Comparison of ENCODE assay signal across 8 mouse cellular contexts in genomic region chr4:134468578-134469266, GRCm38 (mm10). TPM values are rescaled to one million over a fixed set of nuclear protein-coding genes. Genes with fewer than 3 reads are reported as not detected.
DNase-seq lines count a peak whose midpoint lies in the region; ATAC-seq lines count a peak whose summit lies in the region.

No protein-coding gene starts in this region.

- ATAC-seq in hindbrain, embryonic 14.5 days (ENCODE audit: low FRiP score) = peak; percentile 82

- peak overlapping the region; percentile 67 for H3K4me2 ChIP-seq in hindbrain, embryonic 14.5 days (replicated peaks)

- peak overlapping the region; percentile 72 for H3K4me3 ChIP-seq in hindbrain, embryonic 14.5 days (replicated peaks; ENCODE audit: low read length)

- peak; percentile 93 for DNase-seq in NIH3T3 (ENCODE audit: low read depth)
- DNase-seq in cerebellum, postnatal 10 days = peak; percentile 100
- peak; percentile 87 to 90 for DNase-seq in frontal cortex, postnatal 14 days (ENCODE audit: low spot score in 2 of 2)
- peak; percentile 96 for DNase-seq in hindbrain, embryonic 14.5 days (ENCODE audit: low spot score)
- DNase-seq in layer of hippocampus, postnatal 36 days = peak; percentile 91 to 94
- DNase-seq in lung, postnatal 36 days = peak; percentile 96
- DNase-seq in retina, postnatal 1 day = peak; percentile 96
- DNase-seq in urinary bladder, adult 18-20 months (ENCODE audit: low spot score in 2 of 2) = peak; percentile 88 to 92

- H3K36me3 ChIP-seq in hindbrain, embryonic 14.5 days (replicated peaks; ENCODE audit: control insufficient read depth, insufficient read depth) = peaks cover 29% of the 10 kb centered on the region

- peak overlapping the region; percentile 84 for H3K9ac ChIP-seq in hindbrain, embryonic 14.5 days

- H3K4me1 ChIP-seq in hindbrain, embryonic 14.5 days (replicated peaks; ENCODE audit: control insufficient read depth, insufficient read depth, low read length) = peaks cover 49% of the 10 kb centered on the region

- peak overlapping the region; percentile 96 for H3K27ac ChIP-seq in hindbrain, embryonic 14.5 days

- no peaks in the 10 kb centered on the region for H3K27me3 ChIP-seq in hindbrain, embryonic 14.5 days (ENCODE audit: control insufficient read depth, insufficient read depth, low read length)

- no peaks in the 10 kb centered on the region for H3K9me3 ChIP-seq in hindbrain, embryonic 14.5 days (ENCODE audit: control insufficient read depth, low read length)

- under 1% methylated on average over 55 of the region's 68 CpGs for WGBS in hindbrain, embryonic 14.5 days

RNA-seq across cellular contexts. Expression of gene Stmn1, which starts 0.6 kb away (rescaled TPM):
- polyA plus RNA-seq in hindbrain, embryonic 14.5 days (2014; fragmentation: Nextera tagmentation; extraction: Ambion mirVana) = 5,273 and 5,278 TPM in 2 replicates
- 100 to 1,000 TPM; 338 to 365 TPM for total RNA-seq in layer of hippocampus, postnatal 36 days (2021)

RNA-seq across cellular contexts. Expression of gene Paqr7, which starts 27.8 kb away (rescaled TPM):
- 11.5 and 12.4 TPM in 2 replicates for polyA plus RNA-seq in hindbrain, embryonic 14.5 days (2014; fragmentation: Nextera tagmentation; extraction: Ambion mirVana)
- 10 to 100 TPM; 63.6 to 69.1 TPM for total RNA-seq in layer of hippocampus, postnatal 36 days (2021)

RNA-seq across cellular contexts. Expression of gene Aunip, which starts 42.1 kb away (rescaled TPM):
- polyA plus RNA-seq in hindbrain, embryonic 14.5 days (2014; fragmentation: Nextera tagmentation; extraction: Ambion mirVana) = 0.40 and 0.91 TPM in 2 replicates
- total RNA-seq in layer of hippocampus, postnatal 36 days (2021) = 1 to 10 TPM in 1 of 2 experiments, not detected in 1; 1.3 TPM

Comparison
In these comparisons a context has a peak if more than half of its experiments do, and no peak if none do; other contexts are left out.
1. Peak in every context shown above with its lines: DNase-seq, ATAC-seq, H3K4me3 ChIP-seq and H3K27ac ChIP-seq.